Comparison of ENCODE assay signal across 12 mouse cellular contexts in the genomic region with DNA sequence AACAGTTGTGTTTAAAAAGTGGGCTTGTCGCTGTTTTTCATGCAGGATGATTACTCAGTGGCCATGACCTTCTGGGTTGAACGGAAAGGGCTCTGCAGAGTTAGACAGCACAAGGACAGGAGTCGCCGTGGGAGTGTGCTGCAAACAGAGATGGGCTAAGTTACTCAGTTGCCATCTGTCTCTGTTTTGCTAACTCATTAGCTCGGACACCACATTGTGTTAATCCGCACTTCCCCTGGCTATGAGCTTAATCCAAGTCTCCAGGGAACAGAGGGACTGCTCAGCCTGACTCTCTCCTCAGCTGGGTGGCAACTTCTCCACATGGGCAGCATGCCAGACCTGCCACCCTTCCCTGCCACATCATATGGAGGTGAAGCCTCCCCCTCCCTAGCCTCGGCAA.
DNase-seq lines count a peak whose midpoint lies in the region; ATAC-seq lines count a peak whose summit lies in the region.
"Had no signal": no experiment of that assay in that cellular context is flagged by ENCODE, and none has a peak within 500 bp of the region (broad histone marks: within the 10 kb centered on the region; RNA-seq: fewer than 3 reads in every experiment).

No protein-coding gene starts in this region.

- ATAC-seq in heart, embryonic 11.5 days (replicated peaks; ENCODE audit: insufficient number of reproducible peaks, low FRiP score, low TSS enrichment): no peak
- peak; percentile 21; the same call in 1 of the 2 replicates for ATAC-seq in hindbrain, embryonic 14.5 days (ENCODE audit: low FRiP score)
- ATAC-seq in frontal cortex, adult (ENCODE audit: low TSS enrichment): no peak

- no peaks in the 10 kb centered on the region for H3K36me3 ChIP-seq in heart, embryonic 10.5 days
- no peaks in the 10 kb centered on the region for H3K36me3 ChIP-seq in heart, embryonic 11.5 days (ENCODE audit: control insufficient read depth, insufficient read depth, low read length)
- H3K36me3 ChIP-seq in hindbrain, embryonic 14.5 days (replicated peaks; ENCODE audit: control insufficient read depth, insufficient read depth): no peaks in the 10 kb centered on the region

- H3K27ac ChIP-seq in heart, embryonic 10.5 days: no peak overlapping the region
- no peak overlapping the region for H3K27ac ChIP-seq in heart, embryonic 11.5 days (ENCODE audit: low read depth, low read length)
- H3K27ac ChIP-seq in hindbrain, embryonic 14.5 days: no peak overlapping the region

- H3K9ac ChIP-seq in heart, embryonic 11.5 days (ENCODE audit: low read depth, low read length): no peak overlapping the region
- no peak overlapping the region for H3K9ac ChIP-seq in hindbrain, embryonic 14.5 days

- peaks cover 34% of the 10 kb centered on the region for H3K4me1 ChIP-seq in heart, embryonic 10.5 days
- H3K4me1 ChIP-seq in heart, embryonic 11.5 days (ENCODE audit: control insufficient read depth, insufficient read depth, low read length): peaks cover 17% of the 10 kb centered on the region
- H3K4me1 ChIP-seq in hindbrain, embryonic 14.5 days (replicated peaks; ENCODE audit: control insufficient read depth, insufficient read depth, low read length): peaks cover 11% of the 10 kb centered on the region; the same call in 1 of the 2 replicates

- H3K27me3 ChIP-seq in heart, embryonic 10.5 days (ENCODE audit: insufficient read depth, poor library complexity, severe bottlenecking): no peaks in the 10 kb centered on the region
- H3K27me3 ChIP-seq in heart, embryonic 11.5 days (ENCODE audit: control insufficient read depth, insufficient read depth, low read length): no peaks in the 10 kb centered on the region
- H3K27me3 ChIP-seq in hindbrain, embryonic 14.5 days (ENCODE audit: control insufficient read depth, insufficient read depth, low read length): no peaks in the 10 kb centered on the region

- no peak overlapping the region for H3K4me3 ChIP-seq in heart, embryonic 10.5 days
- no peak overlapping the region for H3K4me3 ChIP-seq in heart, embryonic 11.5 days (ENCODE audit: low read depth, low read length)
- H3K4me3 ChIP-seq in hindbrain, embryonic 14.5 days (replicated peaks; ENCODE audit: low read length): no peak overlapping the region

- H3K9me3 ChIP-seq in heart, embryonic 10.5 days: no peaks in the 10 kb centered on the region
- H3K9me3 ChIP-seq in heart, embryonic 11.5 days (replicated peaks; ENCODE audit: control insufficient read depth, low read length): no peaks in the 10 kb centered on the region
- H3K9me3 ChIP-seq in hindbrain, embryonic 14.5 days (ENCODE audit: control insufficient read depth, low read length): no peaks in the 10 kb centered on the region

- 50% methylated on average over 7 of the region's 7 CpGs for WGBS in heart, embryonic 10.5 days
- WGBS in heart, embryonic 11.5 days (ENCODE audit: insufficient replicate concordance): 52% methylated on average over 7 of the region's 7 CpGs
- 24% methylated on average over 7 of the region's 7 CpGs for WGBS in hindbrain, embryonic 14.5 days

- DNase-seq in heart, embryonic 10.5 days (ENCODE audit: low spot score): peak; percentile 24
- DNase-seq in ovary, adult 18-20 months (ENCODE audit: low spot score): peak; percentile 62
- DNase-seq in ovary, postnatal 10 days (ENCODE audit: low spot score): no peak
- no peak for DNase-seq in hindbrain, embryonic 14.5 days (ENCODE audit: low spot score)
- DNase-seq in testis, postnatal 10 days (ENCODE audit: low spot score): peak; percentile 77
- no peak for DNase-seq in layer of hippocampus, adult 9-10 months (ENCODE audit: low spot score)
- DNase-seq: cerebellum, adult 9-11 months; lung, adult 18-20 months; right cerebral cortex, postnatal 25 days; thymus, adult 2 months had no signal

- no peak overlapping the region for H3K4me2 ChIP-seq in heart, embryonic 11.5 days
- H3K4me2 ChIP-seq in hindbrain, embryonic 14.5 days (replicated peaks): no peak overlapping the region

Comparison
In these comparisons a context has a peak if more than half of its experiments do, and no peak if none do; other contexts are left out.
1. DNase-seq: peak in heart, embryonic 10.5 days (single experiment), ovary, adult 18-20 months (single experiment) and testis, postnatal 10 days (single experiment); none in ovary, postnatal 10 days (single experiment), hindbrain, embryonic 14.5 days (single experiment) and layer of hippocampus, adult 9-10 months (single experiment).